Mouse (Mus musculus): ENCODE measurements around the gene Gck. TPM values are rescaled to one million over a fixed set of nuclear protein-coding genes. Genes with fewer than 3 reads are reported as not detected.
"Not testable (repeated sequence)": the region's sequence is repeated elsewhere in the genome, so short reads cannot be mapped to it uniquely, and the experiment has no call there.

The Gck gene
- polyA plus RNA-seq, 1 experiment from 2014 or later = 3.4 TPM

- H3K4me1 ChIP-seq = peaks cover 10% of the 10 kb centered on the region; the same call in 1 of the 2 replicates
- no peaks in the 10 kb centered on the region for H3K9me3 ChIP-seq
- no peaks in the 10 kb centered on the region for H3K27me3 ChIP-seq (replicated peaks)
- peak overlapping the region; percentile 86; the same call in 1 of the 2 replicates for H3K4me2 ChIP-seq
- H3K36me3 ChIP-seq = 0 out of 2 replicates have a peak, but pooled peaks cover 4% of the 10 kb centered on the region
- H3K9ac ChIP-seq = no peak overlapping the region
- no peak overlapping the region; the same call in 1 of the 2 replicates for H3K27ac ChIP-seq
- no peak for ATAC-seq (ENCODE audit: insufficient read depth, low FRiP score, low read depth)
- H3K4me3 ChIP-seq (replicated peaks) = no peak overlapping the region
- WGBS = 68% methylated on average over 5 of the region's 5 CpGs
Measured at GRCm38 (mm10) chr11:5954435-5954834, 4.6 kb upstream of the Gck start.

GRCm38 (mm10) chr11:5953130-5953765 lies 3.4 kb upstream of the Gck start:
- ATAC-seq (ENCODE audit: insufficient read depth, low FRiP score, low read depth) = no peak
- peaks cover 15% of the 10 kb centered on the region for H3K4me1 ChIP-seq
- no peaks in the 10 kb centered on the region for H3K36me3 ChIP-seq
- H3K27ac ChIP-seq = no peak overlapping the region
- no peaks in the 10 kb centered on the region for H3K9me3 ChIP-seq
- H3K4me2 ChIP-seq = no peak overlapping the region
- no peak overlapping the region for H3K4me3 ChIP-seq (replicated peaks)
- H3K27me3 ChIP-seq (replicated peaks) = no peaks in the 10 kb centered on the region
- no peak overlapping the region for H3K9ac ChIP-seq
- 34% methylated on average over 8 of the region's 8 CpGs for WGBS

GRCm38 (mm10) chr11:5952501-5952900 lies 2.6 kb upstream of the Gck start:
- WGBS = 42% methylated on average over 5 of the region's 5 CpGs
- peaks cover 19% of the 10 kb centered on the region for H3K4me1 ChIP-seq
- no peak for ATAC-seq (ENCODE audit: insufficient read depth, low FRiP score, low read depth)
- no peaks in the 10 kb centered on the region for H3K36me3 ChIP-seq
- no peak overlapping the region for H3K4me2 ChIP-seq
- no peaks in the 10 kb centered on the region for H3K9me3 ChIP-seq
- no peak overlapping the region for H3K4me3 ChIP-seq (replicated peaks)
- H3K27ac ChIP-seq = no peak overlapping the region
- H3K27me3 ChIP-seq (replicated peaks) = no peaks in the 10 kb centered on the region
- no peak overlapping the region for H3K9ac ChIP-seq

- peaks cover 8% of the 10 kb centered on the region; the same call in 1 of the 2 replicates for H3K4me1 ChIP-seq
- no peaks in the 10 kb centered on the region for H3K9me3 ChIP-seq
- 0 out of 2 replicates have a peak overlapping the region, but pooled peaks have one; percentile 11 for H3K4me2 ChIP-seq
- ATAC-seq (ENCODE audit: insufficient read depth, low FRiP score, low read depth) = no peak
- H3K27me3 ChIP-seq (replicated peaks) = no peaks in the 10 kb centered on the region
- no peak overlapping the region for H3K4me3 ChIP-seq (replicated peaks)
- H3K27ac ChIP-seq = peak overlapping the region; percentile 36; the same call in 1 of the 2 replicates
- no peak overlapping the region for H3K9ac ChIP-seq
- no peaks in the 10 kb centered on the region for H3K36me3 ChIP-seq
- WGBS = 54% methylated on average over 9 of the region's 10 CpGs
Measured at GRCm38 (mm10) chr11:5948546-5949250, 1.2 kb downstream of the Gck start.

GRCm38 (mm10) chr11:5947796-5948195 lies 2.1 kb downstream of the Gck start:
- no peaks in the 10 kb centered on the region for H3K9me3 ChIP-seq
- no peak overlapping the region for H3K27ac ChIP-seq
- no peak overlapping the region for H3K4me2 ChIP-seq
- ATAC-seq (ENCODE audit: insufficient read depth, low FRiP score, low read depth) = no peak
- H3K4me3 ChIP-seq (replicated peaks) = no peak overlapping the region
- WGBS = 31% methylated on average over 4 of the region's 4 CpGs
- H3K27me3 ChIP-seq (replicated peaks) = no peaks in the 10 kb centered on the region
- H3K4me1 ChIP-seq = peaks cover 8% of the 10 kb centered on the region; the same call in 1 of the 2 replicates
- H3K36me3 ChIP-seq = no peaks in the 10 kb centered on the region
- H3K9ac ChIP-seq = no peak overlapping the region

- Histone ChIP-seq H3K36me3 (no peaks in the 10 kb centered on the region), H3K4me3 (replicated peaks) (no peak overlapping the region), H3K4me2 (no peak overlapping the region), H3K9me3 (no peaks in the 10 kb centered on the region), H3K9ac (no peak overlapping the region), H3K4me1 (peaks cover 8% of the 10 kb centered on the region; the same call in 1 of the 2 replicates), H3K27ac (no peak overlapping the region), H3K27me3 (replicated peaks) (no peaks in the 10 kb centered on the region)
- ATAC-seq (ENCODE audit: insufficient read depth, low FRiP score, low read depth) = no peak
- 64% methylated on average over 2 of the region's 2 CpGs for WGBS
Measured at GRCm38 (mm10) chr11:5945096-5945495, 4.8 kb downstream of the Gck start.

- Histone ChIP-seq H3K9me3 (no peaks in the 10 kb centered on the region), H3K4me1 (peaks cover 1% of the 10 kb centered on the region; the same call in 1 of the 2 replicates), H3K27ac (no peak overlapping the region), H3K9ac (no peak overlapping the region), H3K27me3 (replicated peaks) (no peaks in the 10 kb centered on the region), H3K36me3 (no peaks in the 10 kb centered on the region), H3K4me3 (replicated peaks) (no peak overlapping the region), H3K4me2 (no peak overlapping the region)
- ATAC-seq (ENCODE audit: insufficient read depth, low FRiP score, low read depth) = no peak
- 71% methylated on average over 6 of the region's 6 CpGs for WGBS
Measured at GRCm38 (mm10) chr11:5942966-5943365, 6.9 kb downstream of the Gck start.

- WGBS = 93% methylated on average over 11 of the region's 11 CpGs
Measured at GRCm38 (mm10) chr11:5934531-5934930, 15.3 kb downstream of the Gck start.

GRCm38 (mm10) chr11:5931947-5932346 lies 17.9 kb downstream of the Gck start:
- ATAC-seq (ENCODE audit: insufficient read depth, low FRiP score, low read depth); H3K4me1 ChIP-seq; H3K27ac ChIP-seq; H3K9me3 ChIP-seq; H3K4me2 ChIP-seq; H3K36me3 ChIP-seq; H3K9ac ChIP-seq; H3K4me3 ChIP-seq (replicated peaks); H3K27me3 ChIP-seq (replicated peaks): not testable (repeated sequence)
- 85% methylated on average over 6 of the region's 6 CpGs for WGBS

More at GRCm38 (mm10) chr11:5934531-5934930, 15.3 kb downstream of the Gck start:
- not testable (repeated sequence) for H3K4me2 ChIP-seq; H3K36me3 ChIP-seq; H3K4me3 ChIP-seq (replicated peaks); H3K9ac ChIP-seq; ATAC-seq (ENCODE audit: insufficient read depth, low FRiP score, low read depth); H3K4me1 ChIP-seq; H3K27me3 ChIP-seq (replicated peaks); H3K9me3 ChIP-seq; H3K27ac ChIP-seq

- no peak for ATAC-seq (ENCODE audit: insufficient read depth, low FRiP score, low read depth)
- 74% methylated on average over 1 of the region's 1 CpGs for WGBS
- Histone ChIP-seq H3K4me2 (no peak overlapping the region), H3K27ac (no peak overlapping the region), H3K9ac (no peak overlapping the region), H3K4me1 (no peaks in the 10 kb centered on the region), H3K36me3 (no peaks in the 10 kb centered on the region), H3K4me3 (replicated peaks) (no peak overlapping the region), H3K27me3 (replicated peaks) (no peaks in the 10 kb centered on the region), H3K9me3 (no peaks in the 10 kb centered on the region)
Measured at GRCm38 (mm10) chr11:5930578-5930977, 19.3 kb downstream of the Gck start.

- Histone ChIP-seq H3K27me3 (replicated peaks) (no peaks in the 10 kb centered on the region), H3K4me2 (no peak overlapping the region), H3K9ac (no peak overlapping the region), H3K4me3 (replicated peaks) (no peak overlapping the region), H3K27ac (no peak overlapping the region), H3K9me3 (no peaks in the 10 kb centered on the region), H3K36me3 (no peaks in the 10 kb centered on the region), H3K4me1 (no peaks in the 10 kb centered on the region)
- no peak for ATAC-seq (ENCODE audit: insufficient read depth, low FRiP score, low read depth)
- 80% methylated on average over 3 of the region's 3 CpGs for WGBS
Measured at GRCm38 (mm10) chr11:5926696-5927220, 23.1 kb downstream of the Gck start.

GRCm38 (mm10) chr11:5924699-5925098 lies 25.2 kb downstream of the Gck start:
- no peaks in the 10 kb centered on the region for H3K9me3 ChIP-seq

More at GRCm38 (mm10) chr11:5924699-5925098, 25.2 kb downstream of the Gck start:
- H3K9ac ChIP-seq = no peak overlapping the region
- H3K27ac ChIP-seq = no peak overlapping the region
- H3K4me3 ChIP-seq (replicated peaks) = no peak overlapping the region
- no peak for ATAC-seq (ENCODE audit: insufficient read depth, low FRiP score, low read depth)
- no peaks in the 10 kb centered on the region for H3K4me1 ChIP-seq
- no peaks in the 10 kb centered on the region for H3K27me3 ChIP-seq (replicated peaks)
- 59% methylated on average over 8 of the region's 8 CpGs for WGBS
- H3K36me3 ChIP-seq = no peaks in the 10 kb centered on the region
- H3K4me2 ChIP-seq = no peak overlapping the region
